ENCODE assay signal across 11 mouse cellular contexts in genomic region chr14:72227853-72228252, GRCm38 (mm10).
"Had no signal": no experiment of that assay in that cellular context is flagged by ENCODE, and none has a peak within 500 bp of the region (broad histone marks: within the 10 kb centered on the region; RNA-seq: fewer than 3 reads in every experiment).

No protein-coding gene starts in this region.

- H3K27me3 ChIP-seq: liver, embryonic 13.5 days; midbrain, embryonic 12.5 days had no signal

- DNase-seq: kidney, adult 9 months; kidney, postnatal 14 days; kidney, postnatal 4 days; liver, embryonic 13.5 days; lung, adult 2 months; lung, postnatal 14 days; thymus, adult 18-20 months; thymus, postnatal 36 days had no signal

- H3K9ac ChIP-seq: liver, embryonic 13.5 days; midbrain, embryonic 12.5 days had no signal

- H3K27ac ChIP-seq: liver, embryonic 13.5 days; macrophage; midbrain, embryonic 12.5 days had no signal

- H3K9me3 ChIP-seq: liver, embryonic 13.5 days; midbrain, embryonic 12.5 days had no signal

- H3K4me3 ChIP-seq: liver, embryonic 13.5 days; midbrain, embryonic 12.5 days had no signal

- H3K36me3 ChIP-seq: liver, embryonic 13.5 days; midbrain, embryonic 12.5 days had no signal

- ATAC-seq: midbrain, embryonic 16.5 days had no signal

- H3K4me1 ChIP-seq: midbrain, embryonic 12.5 days had no signal

- H3K4me2 ChIP-seq: liver, embryonic 13.5 days; midbrain, embryonic 12.5 days had no signal
